Mouse (Mus musculus) urinary bladder, postnatal 10 days (tissue): ENCODE measurements at regions not wholly inside any gene's neighbourhood (a gene's known extent, or its start where the extent isn't known, plus 50 kb on each side); places are given as distances from the start of the nearest gene placed in this dataset.
"Not testable (repeated sequence)": the region's sequence is repeated elsewhere in the genome, so short reads cannot be mapped to it uniquely, and the experiment has no call there.

Experiments
- DNase-seq: peaks from one replicate; pipeline ENCODE4 v3.0.0; 2022; ENCODE audit warnings: low spot score

- DNase-seq = not testable (repeated sequence)
These were observed 330.6 kb downstream of the 9430069I07Rik start for GRCm38 (mm10) chr15:34027111-34027510.

- DNase-seq = no peak
These were observed 332.3 kb downstream of the 9430069I07Rik start for GRCm38 (mm10) chr15:34025396-34025795.

GRCm38 (mm10) chr15:34021857-34022256, 335.8 kb downstream of the 9430069I07Rik start:
- peak; percentile 25 for DNase-seq

GRCm38 (mm10) chr15:34016397-34017156, 341.1 kb downstream of the 9430069I07Rik start:
- DNase-seq = no peak

- no peak for DNase-seq
These were observed 349.1 kb downstream of the 9430069I07Rik start for GRCm38 (mm10) chr15:34008591-34008990.

GRCm38 (mm10) chr15:33992383-33992782, 365.3 kb downstream of the 9430069I07Rik start:
- no peak for DNase-seq

DNA sequence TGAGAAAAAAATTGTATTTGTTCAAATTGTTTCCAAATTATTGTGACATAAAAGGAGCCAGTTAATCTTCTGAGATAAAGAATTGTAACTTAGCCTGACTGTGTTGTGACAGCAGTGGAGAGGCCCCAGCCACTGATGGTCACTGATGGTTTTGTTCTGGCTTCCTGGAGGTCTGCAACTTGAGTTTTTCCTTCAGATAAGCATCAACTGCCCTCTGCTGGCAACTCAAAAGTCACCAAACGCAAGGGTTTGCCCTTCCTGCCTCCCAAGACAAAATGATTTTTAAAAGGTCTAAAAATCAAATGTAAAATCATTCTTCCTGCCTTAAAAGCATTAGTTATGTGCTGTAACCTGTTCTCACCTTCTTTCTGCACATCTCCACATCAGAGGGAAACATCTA, 382.6 kb downstream of the 9430069I07Rik start:
- DNase-seq = no peak

- DNase-seq = no peak
These were observed 384.2 kb downstream of the 9430069I07Rik start for GRCm38 (mm10) chr15:33973466-33973865.

- no peak for DNase-seq
These were observed 388.3 kb downstream of the 9430069I07Rik start for GRCm38 (mm10) chr15:33969409-33969808.

DNA sequence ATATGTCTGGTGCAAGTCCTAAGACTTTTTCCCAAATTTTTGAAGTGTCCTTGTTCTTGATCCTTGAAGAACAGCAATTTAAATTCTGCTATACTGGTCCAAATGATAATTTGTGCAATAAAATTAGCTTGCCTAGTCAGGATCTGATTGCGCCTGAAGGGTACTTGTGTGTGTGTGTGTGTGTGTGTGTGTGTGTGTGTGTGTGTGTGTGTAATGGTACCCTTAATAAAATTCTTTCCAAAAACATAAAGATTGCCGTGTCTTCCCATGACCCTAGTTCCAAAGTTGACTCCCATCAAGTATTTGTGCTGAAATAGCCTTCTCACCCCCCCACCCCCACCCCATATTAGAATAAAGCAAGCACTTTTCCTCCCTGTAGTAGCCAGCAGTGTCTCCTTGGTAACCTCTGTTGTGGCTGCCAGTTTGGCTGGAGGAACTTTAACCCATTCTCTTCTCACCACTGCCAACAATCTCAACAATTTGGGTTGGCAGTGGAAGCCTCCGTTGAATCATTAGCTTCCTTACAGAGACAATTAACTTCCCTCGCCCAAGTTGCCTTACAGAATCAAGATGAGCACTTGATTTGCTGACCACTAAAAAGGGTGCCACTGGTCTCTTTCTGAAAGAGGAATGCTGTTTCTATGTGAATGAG, 422.5 kb downstream of the 9430069I07Rik start:
- DNase-seq = no peak

GRCm38 (mm10) chr15:33926446-33926845, 431.2 kb downstream of the 9430069I07Rik start:
- no peak for DNase-seq

DNA sequence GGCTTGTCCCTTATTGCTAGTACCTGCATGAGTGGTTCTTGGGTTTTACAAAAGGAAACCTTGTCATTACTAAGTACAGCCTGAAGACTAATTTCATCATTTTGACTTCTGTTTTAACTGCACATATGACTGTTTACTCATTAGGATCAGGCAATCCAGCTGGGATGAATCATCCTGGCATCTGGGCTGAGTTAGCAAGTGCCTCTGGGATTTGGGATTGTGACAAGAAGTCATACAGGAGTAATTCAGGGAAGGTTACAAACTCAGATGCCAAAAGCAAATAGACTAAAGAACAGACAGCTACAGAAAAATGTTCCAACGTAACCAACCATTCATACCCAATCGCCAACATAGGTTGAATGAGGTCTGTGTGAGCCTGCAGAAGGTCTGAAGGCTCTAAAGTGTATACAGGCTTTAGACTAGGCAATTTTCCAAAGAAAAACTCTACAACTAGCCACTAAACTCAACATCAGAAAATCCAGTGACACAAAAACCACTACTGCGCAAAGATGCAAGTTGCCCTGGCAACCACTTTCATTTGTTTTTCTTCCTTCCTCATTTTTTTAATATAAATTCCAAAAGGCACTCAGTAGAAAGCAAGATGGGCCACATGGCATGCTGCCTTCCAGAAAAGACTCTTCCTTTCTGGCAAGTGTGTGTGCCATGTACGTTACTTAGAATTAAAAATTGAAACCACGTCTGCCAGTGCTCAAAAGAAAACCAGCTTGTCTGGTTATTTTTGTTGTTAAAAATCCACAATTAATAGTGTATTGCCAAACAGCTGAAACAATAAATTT, 433.4 kb downstream of the 9430069I07Rik start:
- DNase-seq = no peak

GRCm38 (mm10) chr15:33914891-33915290, 442.8 kb downstream of the 9430069I07Rik start:
- no peak for DNase-seq

DNA sequence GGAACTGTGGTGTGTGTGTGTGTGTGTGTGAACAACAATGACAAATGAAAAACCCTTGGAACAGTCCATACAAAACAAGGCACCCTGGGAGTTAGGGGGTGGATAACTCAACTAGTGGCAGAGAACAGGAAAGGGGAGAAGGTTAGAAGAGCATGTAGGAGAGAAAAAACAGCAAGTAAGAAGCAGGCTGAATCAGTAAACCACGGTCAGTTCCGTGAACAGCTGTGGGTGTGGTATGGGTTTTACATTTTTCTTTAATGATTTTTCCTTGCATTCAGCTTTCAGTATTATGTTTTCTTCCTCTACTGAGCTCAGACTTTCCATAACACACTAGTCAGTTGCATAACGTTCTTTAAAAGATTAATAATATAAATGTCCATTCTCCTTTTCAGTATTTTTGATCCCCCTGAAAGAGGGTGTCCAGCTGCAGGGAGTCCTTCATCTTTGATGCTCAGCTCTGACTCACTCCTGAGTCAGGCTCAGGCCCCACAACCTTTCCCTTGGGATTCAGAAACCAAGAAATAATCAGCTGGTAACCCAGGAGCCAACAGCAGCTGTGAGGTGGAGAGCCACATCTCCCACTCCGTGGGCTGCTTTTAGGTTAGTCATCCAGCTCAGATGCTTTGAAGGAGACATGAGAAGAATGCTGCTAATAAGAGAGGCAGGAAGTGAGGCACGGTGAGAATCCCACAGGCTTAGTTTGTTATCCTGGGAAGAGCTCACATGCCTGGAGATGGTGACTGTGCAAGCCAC, 450.8 kb downstream of the 9430069I07Rik start:
- no peak for DNase-seq

DNA sequence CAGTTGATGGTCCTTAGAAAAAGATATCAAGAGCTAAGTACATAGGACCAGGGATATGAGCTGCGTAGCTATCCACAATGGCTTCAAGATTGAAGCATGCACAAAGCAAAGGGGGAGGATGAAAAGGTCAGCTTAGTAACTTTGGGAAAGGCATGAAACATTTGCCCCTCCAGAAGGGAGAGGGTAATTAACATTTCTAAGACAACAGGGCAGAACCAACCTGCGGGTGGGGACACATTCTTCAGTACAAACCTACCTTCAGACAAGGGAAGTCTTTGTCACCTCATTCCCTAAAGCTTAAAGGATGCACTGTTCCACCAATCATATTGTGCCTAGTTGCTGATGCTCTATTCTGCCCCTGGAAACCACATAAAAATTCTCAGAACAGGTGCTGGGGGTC, 461.6 kb downstream of the 9430069I07Rik start:
- no peak for DNase-seq

DNA sequence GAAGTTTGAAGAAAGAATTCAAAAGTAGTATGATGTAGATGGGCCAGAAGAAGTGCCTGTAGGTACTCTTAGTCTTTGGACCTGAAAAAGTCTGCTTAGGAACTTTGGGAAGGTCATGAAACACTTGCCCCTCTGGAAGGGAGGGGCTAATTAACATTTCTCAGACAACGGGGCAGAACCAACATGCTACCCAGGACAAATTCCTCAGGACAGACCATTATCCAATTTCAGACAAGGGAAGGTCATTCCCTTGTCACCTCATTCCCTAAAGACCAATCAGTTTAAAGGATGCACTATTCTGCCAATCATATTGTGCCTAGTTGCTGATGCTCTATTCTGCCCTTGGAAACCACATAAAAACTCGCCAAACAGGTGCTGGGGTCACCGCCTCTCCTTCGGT, 467.1 kb downstream of the 9430069I07Rik start:
- no peak for DNase-seq

- no peak for DNase-seq
These were observed 468.8 kb downstream of the 9430069I07Rik start for GRCm38 (mm10) chr15:33888865-33889368.

- no peak for DNase-seq
These were observed 495.4 kb downstream of the 9430069I07Rik start for GRCm38 (mm10) chr15:33862224-33862752.

GRCm38 (mm10) chr15:33825435-33826088, 532.1 kb downstream of the 9430069I07Rik start:
- DNase-seq = no peak

DNA sequence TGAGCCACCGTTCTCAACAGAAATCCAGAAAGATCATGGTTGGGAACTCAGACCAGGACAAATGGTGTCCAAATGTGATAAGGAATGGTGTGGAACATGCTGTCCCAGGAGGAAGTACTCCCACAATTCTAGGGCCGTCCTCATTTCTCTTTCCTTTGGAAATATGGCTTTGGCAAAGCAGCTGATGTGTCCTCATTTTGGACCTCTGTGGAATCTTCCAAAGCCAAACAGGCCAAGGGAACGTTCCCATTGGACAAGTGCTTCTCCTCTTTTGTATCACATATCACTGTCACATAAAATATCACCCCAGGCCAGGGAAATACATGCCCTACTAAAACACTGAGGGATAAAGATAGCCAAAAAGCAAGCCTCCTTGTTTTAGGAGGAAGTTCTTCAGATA, 532.8 kb downstream of the 9430069I07Rik start:
- no peak for DNase-seq

DNA sequence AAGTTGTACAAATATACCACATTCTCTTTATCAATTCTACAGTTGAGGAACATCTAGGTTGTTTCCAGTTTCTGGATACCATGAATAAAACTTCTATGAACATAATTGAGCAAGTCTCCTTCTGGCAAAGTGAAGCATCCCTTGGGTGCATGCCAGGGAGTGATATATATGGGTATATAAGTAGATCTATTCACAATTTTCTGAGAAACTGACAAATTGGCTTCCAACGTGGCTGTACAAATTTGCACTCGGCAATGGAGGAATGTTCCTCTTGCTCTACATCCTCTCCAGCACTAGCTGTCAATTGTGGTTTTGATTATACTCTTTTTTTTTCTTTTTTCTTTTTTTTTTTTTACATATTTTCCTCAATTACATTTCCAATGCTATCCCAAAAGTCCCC, 576.7 kb downstream of the 9430069I07Rik start:
- DNase-seq = no peak
